Mouse (Mus musculus): ENCODE measurements around the gene Tns3. TPM values are rescaled to one million over a fixed set of nuclear protein-coding genes. Genes with fewer than 3 reads are reported as not detected.

The Tns3 gene
- polyA plus RNA-seq, 1 experiment from 2014 or later, result 9.1 TPM

- H3K27ac ChIP-seq (replicated peaks), result peak overlapping the region; percentile 86
- H3K9me3 ChIP-seq (replicated peaks), result no peaks in the 10 kb centered on the region
These were observed 27.8 kb upstream of the Tns3 start for GRCm38 (mm10) chr11:8692162-8692535.

GRCm38 (mm10) chr11:8691605-8692004, 27.3 kb upstream of the Tns3 start:
- no peak for DNase-seq (ENCODE audit: low spot score)
- 74% methylated on average over 4 of the region's 4 CpGs for WGBS
- no peak overlapping the region for H3K4me3 ChIP-seq

More at GRCm38 (mm10) chr11:8692162-8692535, 27.8 kb upstream of the Tns3 start:
- no peak for DNase-seq (ENCODE audit: low spot score)
- Histone ChIP-seq H3K27me3 (ENCODE audit: low read depth, poor library complexity, severe bottlenecking) (peaks cover 8% of the 10 kb centered on the region; the same call in 1 of the 2 replicates), H3K4me1 (peaks cover 40% of the 10 kb centered on the region), H3K4me3 (no peak overlapping the region), H3K36me3 (no peaks in the 10 kb centered on the region)
- WGBS, result 67% methylated on average over 6 of the region's 6 CpGs

GRCm38 (mm10) chr11:8690633-8691032, 26.3 kb upstream of the Tns3 start:
- Histone ChIP-seq H3K27ac (replicated peaks) (peak overlapping the region; percentile 46; the same call in 1 of the 2 replicates), H3K4me1 (peaks cover 40% of the 10 kb centered on the region), H3K27me3 (ENCODE audit: low read depth, poor library complexity, severe bottlenecking) (peaks cover 8% of the 10 kb centered on the region; the same call in 1 of the 2 replicates), H3K9me3 (replicated peaks) (no peaks in the 10 kb centered on the region), H3K4me3 (no peak overlapping the region), H3K36me3 (no peaks in the 10 kb centered on the region)
- DNase-seq (ENCODE audit: low spot score), result no peak
- WGBS, result 55% methylated on average over 4 of the region's 4 CpGs

More at GRCm38 (mm10) chr11:8691605-8692004, 27.3 kb upstream of the Tns3 start:
- H3K27ac ChIP-seq (replicated peaks), result peak overlapping the region; percentile 1; the same call in 1 of the 2 replicates
- no peaks in the 10 kb centered on the region for H3K36me3 ChIP-seq
- peaks cover 40% of the 10 kb centered on the region for H3K4me1 ChIP-seq
- no peaks in the 10 kb centered on the region for H3K9me3 ChIP-seq (replicated peaks)
- H3K27me3 ChIP-seq (ENCODE audit: low read depth, poor library complexity, severe bottlenecking), result peaks cover 8% of the 10 kb centered on the region; the same call in 1 of the 2 replicates

- Histone ChIP-seq H3K4me1 (peaks cover 40% of the 10 kb centered on the region), H3K4me3 (no peak overlapping the region), H3K27me3 (ENCODE audit: low read depth, poor library complexity, severe bottlenecking) (peaks cover 8% of the 10 kb centered on the region; the same call in 1 of the 2 replicates), H3K9me3 (replicated peaks) (no peaks in the 10 kb centered on the region), H3K36me3 (no peaks in the 10 kb centered on the region), H3K27ac (replicated peaks) (no peak overlapping the region)
- 87% methylated on average over 7 of the region's 7 CpGs for WGBS
- DNase-seq (ENCODE audit: low spot score), result no peak
These were observed 25.2 kb upstream of the Tns3 start for GRCm38 (mm10) chr11:8689515-8689914.

GRCm38 (mm10) chr11:8688907-8689306, 24.6 kb upstream of the Tns3 start:
- Histone ChIP-seq H3K9me3 (replicated peaks) (no peaks in the 10 kb centered on the region), H3K27me3 (ENCODE audit: low read depth, poor library complexity, severe bottlenecking) (peaks cover 8% of the 10 kb centered on the region; the same call in 1 of the 2 replicates), H3K36me3 (no peaks in the 10 kb centered on the region), H3K4me3 (no peak overlapping the region), H3K27ac (replicated peaks) (no peak overlapping the region), H3K4me1 (peaks cover 38% of the 10 kb centered on the region)
- DNase-seq (ENCODE audit: low spot score), result no peak
- WGBS, result 91% methylated on average over 8 of the region's 8 CpGs

GRCm38 (mm10) chr11:8686501-8686900, 22.2 kb upstream of the Tns3 start:
- no peak for DNase-seq (ENCODE audit: low spot score)
- H3K36me3 ChIP-seq, result no peaks in the 10 kb centered on the region
- WGBS, result 83% methylated on average over 3 of the region's 3 CpGs
- H3K9me3 ChIP-seq (replicated peaks), result no peaks in the 10 kb centered on the region
- peaks cover 14% of the 10 kb centered on the region for H3K4me1 ChIP-seq
- H3K27me3 ChIP-seq (ENCODE audit: low read depth, poor library complexity, severe bottlenecking), result peaks cover 5% of the 10 kb centered on the region; the same call in 1 of the 2 replicates
- no peak overlapping the region for H3K27ac ChIP-seq (replicated peaks)
- no peak overlapping the region for H3K4me3 ChIP-seq

- Histone ChIP-seq H3K4me1 (peaks cover 10% of the 10 kb centered on the region), H3K4me3 (no peak overlapping the region), H3K36me3 (no peaks in the 10 kb centered on the region), H3K27me3 (ENCODE audit: low read depth, poor library complexity, severe bottlenecking) (peaks cover under 1% of the 10 kb centered on the region; the same call in 1 of the 2 replicates), H3K9me3 (replicated peaks) (no peaks in the 10 kb centered on the region), H3K27ac (replicated peaks) (no peak overlapping the region)
- no peak for DNase-seq (ENCODE audit: low spot score)
- WGBS, result 83% methylated on average over 1 of the region's 1 CpGs
These were observed 21.7 kb upstream of the Tns3 start for GRCm38 (mm10) chr11:8686061-8686460.

GRCm38 (mm10) chr11:8685195-8685594, 20.9 kb upstream of the Tns3 start:
- Histone ChIP-seq H3K27me3 (ENCODE audit: low read depth, poor library complexity, severe bottlenecking) (no peaks in the 10 kb centered on the region), H3K4me3 (no peak overlapping the region), H3K36me3 (no peaks in the 10 kb centered on the region), H3K27ac (replicated peaks) (no peak overlapping the region), H3K4me1 (peaks cover 9% of the 10 kb centered on the region), H3K9me3 (replicated peaks) (no peaks in the 10 kb centered on the region)
- no peak for DNase-seq (ENCODE audit: low spot score)
- 64% methylated on average over 3 of the region's 3 CpGs for WGBS

- no peak overlapping the region for H3K27ac ChIP-seq (replicated peaks)
- H3K27me3 ChIP-seq (ENCODE audit: low read depth, poor library complexity, severe bottlenecking), result no peaks in the 10 kb centered on the region
- no peak overlapping the region for H3K4me3 ChIP-seq
- DNase-seq (ENCODE audit: low spot score), result no peak
- WGBS, result 93% methylated on average over 5 of the region's 5 CpGs
- H3K9me3 ChIP-seq (replicated peaks), result no peaks in the 10 kb centered on the region
- H3K36me3 ChIP-seq, result no peaks in the 10 kb centered on the region
- peaks cover 8% of the 10 kb centered on the region for H3K4me1 ChIP-seq
These were observed 19.9 kb upstream of the Tns3 start for GRCm38 (mm10) chr11:8684262-8684661.

- 95% methylated on average over 3 of the region's 3 CpGs for WGBS
- no peak for DNase-seq (ENCODE audit: low spot score)
These were observed 17.0 kb upstream of the Tns3 start for GRCm38 (mm10) chr11:8681356-8681755.

GRCm38 (mm10) chr11:8680650-8681049, 16.3 kb upstream of the Tns3 start:
- DNase-seq (ENCODE audit: low spot score), result no peak
- WGBS, result 59% methylated on average over 7 of the region's 7 CpGs

More at GRCm38 (mm10) chr11:8681356-8681755, 17.0 kb upstream of the Tns3 start:
- Histone ChIP-seq H3K4me3 (no peak overlapping the region), H3K27me3 (ENCODE audit: low read depth, poor library complexity, severe bottlenecking) (no peaks in the 10 kb centered on the region), H3K9me3 (replicated peaks) (no peaks in the 10 kb centered on the region), H3K4me1 (peaks cover 8% of the 10 kb centered on the region), H3K27ac (replicated peaks) (no peak overlapping the region), H3K36me3 (no peaks in the 10 kb centered on the region)

GRCm38 (mm10) chr11:8679221-8679620, 14.9 kb upstream of the Tns3 start:
- Histone ChIP-seq H3K27me3 (ENCODE audit: low read depth, poor library complexity, severe bottlenecking) (no peaks in the 10 kb centered on the region), H3K4me3 (no peak overlapping the region), H3K9me3 (replicated peaks) (no peaks in the 10 kb centered on the region), H3K27ac (replicated peaks) (no peak overlapping the region), H3K4me1 (peaks cover 8% of the 10 kb centered on the region), H3K36me3 (no peaks in the 10 kb centered on the region)
- no peak for DNase-seq (ENCODE audit: low spot score)
- 87% methylated on average over 5 of the region's 5 CpGs for WGBS

More at GRCm38 (mm10) chr11:8680650-8681049, 16.3 kb upstream of the Tns3 start:
- no peaks in the 10 kb centered on the region for H3K36me3 ChIP-seq
- no peaks in the 10 kb centered on the region for H3K9me3 ChIP-seq (replicated peaks)
- peaks cover 8% of the 10 kb centered on the region for H3K4me1 ChIP-seq
- no peaks in the 10 kb centered on the region for H3K27me3 ChIP-seq (ENCODE audit: low read depth, poor library complexity, severe bottlenecking)
- no peak overlapping the region for H3K27ac ChIP-seq (replicated peaks)
- H3K4me3 ChIP-seq, result no peak overlapping the region

- Histone ChIP-seq H3K27me3 (ENCODE audit: low read depth, poor library complexity, severe bottlenecking) (no peaks in the 10 kb centered on the region), H3K9me3 (replicated peaks) (no peaks in the 10 kb centered on the region), H3K36me3 (no peaks in the 10 kb centered on the region), H3K27ac (replicated peaks) (no peak overlapping the region), H3K4me1 (peaks cover 8% of the 10 kb centered on the region), H3K4me3 (no peak overlapping the region)
- 89% methylated on average over 12 of the region's 12 CpGs for WGBS
- no peak for DNase-seq (ENCODE audit: low spot score)
These were observed 14.1 kb upstream of the Tns3 start for GRCm38 (mm10) chr11:8678260-8678995.
